Mouse (Mus musculus): ENCODE data around the gene Scaf4.
A peak's percentile ranks its signal among the peaks of the same experiment; 100 is the strongest.
"Not testable (repeated sequence)": the region's sequence is repeated elsewhere in the genome, so short reads cannot be mapped to it uniquely, and the experiment has no call there.

The Scaf4 gene

DNA sequence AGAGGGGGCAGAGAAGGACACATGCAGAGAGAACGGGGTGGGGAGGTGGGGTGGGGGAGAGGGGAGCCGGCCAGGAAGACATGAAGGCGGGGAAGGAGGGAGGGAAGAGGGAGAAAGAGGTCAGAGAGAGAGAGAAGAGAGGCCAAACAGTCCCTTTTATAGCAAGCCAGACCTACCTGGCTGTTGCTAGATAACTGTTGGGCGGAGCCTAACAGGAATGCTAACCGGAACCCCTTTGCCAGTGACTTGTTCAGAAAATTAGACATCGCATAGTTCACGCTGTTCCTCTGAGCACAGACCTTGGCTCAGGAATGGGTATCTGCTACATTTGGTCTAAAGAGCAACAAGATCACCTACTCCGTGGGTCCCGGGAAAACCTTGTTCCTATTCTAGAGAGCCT lies 6.7 kb upstream of the Scaf4 start:
- no peak for DNase-seq

DNA sequence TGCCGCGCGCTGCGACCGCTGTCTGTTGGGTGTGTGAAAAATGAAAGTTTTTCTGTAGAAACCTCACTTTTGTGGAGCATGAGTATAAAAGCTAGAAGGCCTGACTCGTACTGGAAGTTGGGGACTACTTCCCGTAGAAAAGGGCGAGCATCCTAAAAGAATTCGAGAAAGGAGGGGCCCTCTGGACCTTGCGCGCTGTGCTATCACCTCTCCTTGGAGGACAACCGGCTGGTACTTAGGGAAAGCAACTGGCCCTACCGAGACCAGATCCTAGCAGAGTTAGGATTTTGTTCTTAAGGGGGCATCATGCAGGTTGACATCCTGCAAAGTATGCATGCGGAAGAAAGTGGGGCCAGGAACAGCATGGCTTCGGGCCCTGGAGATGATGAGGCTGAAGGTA lies 613 bp upstream of the Scaf4 start:
- no peak for DNase-seq

DNA sequence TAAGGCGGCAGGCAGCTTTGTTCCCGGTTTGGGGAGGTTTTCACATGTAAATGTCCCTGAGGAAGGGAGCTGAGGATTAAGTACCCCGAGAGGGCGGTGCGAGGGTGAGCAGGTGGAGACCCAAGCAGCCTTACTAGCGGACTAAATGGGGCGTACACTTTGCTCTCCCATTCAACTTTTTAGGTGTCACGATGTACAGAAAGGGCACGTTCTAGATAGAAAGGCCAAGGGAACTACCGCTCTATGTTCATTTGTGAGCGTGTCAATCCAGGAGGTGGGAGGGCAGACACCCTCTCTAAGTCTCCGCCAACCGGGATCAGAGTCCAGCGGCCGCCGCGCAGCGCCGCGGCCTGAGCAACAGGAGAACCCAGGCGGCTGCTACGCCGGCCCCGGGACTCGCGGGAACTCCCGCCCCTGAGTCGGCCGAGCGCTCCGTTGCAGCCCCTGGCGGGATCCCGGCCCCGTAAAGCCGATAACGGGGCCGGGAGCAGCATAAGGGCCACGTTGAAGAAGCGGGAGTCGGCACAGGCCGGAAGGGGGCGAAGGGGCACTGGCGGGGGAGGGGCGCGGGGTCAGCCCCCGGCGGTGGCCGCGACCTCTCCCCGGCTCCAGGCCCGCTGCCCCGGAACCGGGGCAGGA lies 918 bp downstream of the Scaf4 start:
- DNase-seq = peak; percentile 32

DNA sequence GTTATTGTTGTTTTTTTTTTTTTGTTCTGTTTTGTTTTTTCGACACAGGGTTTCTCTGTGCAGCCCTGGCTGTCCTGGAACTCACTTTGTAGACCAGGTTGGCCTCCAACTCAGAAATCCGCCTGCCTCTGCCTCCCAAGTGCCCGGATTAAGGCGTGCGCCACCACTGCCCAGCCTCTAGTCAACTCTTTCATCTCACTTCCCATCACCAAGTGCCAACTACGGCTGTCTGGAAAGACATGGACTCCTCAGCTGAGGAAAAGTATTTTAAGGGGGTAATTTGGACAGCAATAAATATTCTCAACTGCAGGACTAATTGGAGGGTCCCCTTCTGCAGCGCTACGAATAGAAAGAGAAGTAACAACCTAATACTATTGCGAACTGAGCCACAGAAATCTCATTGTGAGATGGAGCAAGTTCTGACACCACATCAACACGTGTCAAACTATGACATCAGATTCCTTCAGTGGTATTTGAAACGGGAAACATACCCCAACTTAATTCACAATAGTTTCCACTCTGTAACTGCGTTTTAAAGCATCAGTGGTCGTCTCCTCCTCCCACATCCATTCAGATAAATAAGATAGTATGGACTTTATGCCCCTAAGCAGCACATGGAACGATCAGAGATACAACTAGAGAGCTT lies 1.6 kb downstream of the Scaf4 start:
- no peak for DNase-seq

DNA sequence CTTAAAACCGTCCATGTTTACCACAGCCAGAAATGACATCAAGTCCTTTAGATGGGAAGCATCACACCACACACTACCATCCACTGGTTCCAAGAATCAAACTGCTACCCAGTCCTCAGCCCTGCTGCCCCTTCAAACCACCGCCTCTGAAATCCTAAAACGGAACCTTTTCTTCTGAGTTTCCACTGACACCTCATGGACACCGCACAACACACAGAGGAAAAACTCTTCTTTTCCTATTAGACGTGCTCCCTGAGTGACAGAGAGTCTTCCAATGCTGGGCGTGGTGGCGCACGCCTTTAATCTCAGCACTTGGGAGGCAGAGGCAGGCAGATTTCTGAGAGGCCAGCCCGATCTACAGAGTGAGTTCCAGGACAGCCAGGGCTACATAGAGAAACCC lies 2.9 kb downstream of the Scaf4 start:
- DNase-seq = no peak

DNA sequence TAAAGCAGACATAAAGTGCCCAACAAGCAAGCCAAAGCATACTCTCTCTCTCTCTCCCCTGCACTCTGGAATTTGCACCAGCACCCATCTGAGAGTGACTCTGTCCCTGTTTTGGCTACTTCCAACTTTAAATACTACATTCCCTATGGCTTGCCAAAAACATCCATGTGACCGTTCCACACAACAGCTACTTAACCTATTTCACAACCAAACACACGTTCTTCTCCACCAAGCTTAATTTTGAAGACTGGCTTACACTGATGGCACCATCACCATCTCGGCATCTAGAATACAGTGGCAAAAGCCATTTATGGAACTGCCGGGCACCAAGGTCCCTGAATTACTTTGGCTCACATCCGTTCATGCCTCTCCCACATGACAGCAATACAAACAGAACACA lies 3.3 kb downstream of the Scaf4 start:
- no peak for DNase-seq

DNA sequence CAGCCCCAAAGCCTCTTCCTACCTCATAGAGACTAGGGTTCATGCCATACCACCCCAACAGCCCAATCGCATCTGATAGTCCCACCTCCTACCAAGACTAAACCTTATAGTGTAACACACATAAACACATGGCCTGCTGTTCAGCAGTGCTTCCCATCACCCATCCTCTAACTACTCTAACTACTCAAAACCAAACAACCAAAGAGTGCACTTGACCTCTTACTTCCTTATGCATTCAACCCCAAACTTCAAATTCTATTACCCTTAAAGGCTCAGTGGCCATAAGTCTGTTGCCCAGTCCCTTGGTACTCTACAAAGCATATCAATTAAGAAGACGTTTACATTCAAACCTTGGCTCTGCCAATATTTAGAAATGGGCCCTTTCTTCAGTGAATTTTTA lies 3.8 kb downstream of the Scaf4 start:
- DNase-seq = no peak

DNA sequence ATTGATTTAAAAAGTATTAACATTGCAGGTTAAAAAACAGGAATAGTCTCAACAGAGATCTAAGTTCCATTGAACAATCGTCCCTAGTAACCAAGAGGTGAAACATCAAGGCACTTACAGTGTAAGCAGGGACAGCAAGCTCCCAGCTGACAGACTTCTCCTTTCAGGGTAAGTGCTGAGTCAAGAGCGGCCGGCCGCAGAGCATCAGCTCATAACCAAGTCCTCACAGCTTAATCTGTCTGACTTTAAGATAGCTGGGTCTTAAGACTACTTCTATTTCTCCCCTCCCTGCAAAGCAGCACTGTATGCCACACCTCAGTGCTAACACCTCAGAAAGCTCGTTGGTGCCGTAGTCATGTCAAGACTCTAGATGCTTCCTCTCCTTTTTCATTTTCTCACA lies 5.2 kb downstream of the Scaf4 start:
- DNase-seq = peak; percentile 20

DNA sequence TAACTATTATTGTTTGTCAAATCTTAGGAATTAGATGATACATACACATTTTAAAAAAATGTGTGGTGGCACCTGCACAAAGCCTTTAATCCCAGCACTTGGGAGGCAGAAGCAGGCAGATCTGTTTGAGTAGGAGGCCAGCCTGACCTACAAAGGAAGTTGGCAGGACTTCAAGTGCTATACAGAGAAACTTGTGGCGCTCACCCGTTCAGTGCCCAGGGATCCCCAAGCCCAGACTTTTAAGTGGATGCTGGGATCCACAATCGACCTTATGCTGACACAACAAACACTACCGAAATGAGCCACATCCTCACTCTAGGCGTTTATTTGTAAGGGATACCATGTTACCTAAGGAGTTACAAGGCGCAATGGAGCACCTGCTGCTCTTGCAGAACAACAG lies 8.8 kb downstream of the Scaf4 start:
- no peak for DNase-seq

DNA sequence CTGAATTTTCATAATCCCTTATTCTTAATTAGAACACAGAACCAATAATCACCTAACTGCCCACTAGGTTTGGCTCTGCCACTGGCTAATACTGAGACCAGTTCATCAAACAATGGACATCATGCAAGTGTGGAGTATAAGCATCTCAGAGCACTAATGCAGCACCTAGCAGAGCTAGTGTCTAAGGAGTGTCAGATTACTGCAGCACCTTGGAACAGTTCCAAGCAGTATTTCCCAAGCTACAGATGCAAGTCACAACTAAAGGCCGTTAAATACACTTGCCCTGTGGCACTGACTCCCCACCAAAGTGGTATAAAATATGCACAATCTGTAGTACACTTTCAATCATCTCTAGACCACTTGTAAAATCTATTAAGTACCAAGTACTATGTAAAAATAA lies 17.7 kb downstream of the Scaf4 start:
- no peak for DNase-seq

DNA sequence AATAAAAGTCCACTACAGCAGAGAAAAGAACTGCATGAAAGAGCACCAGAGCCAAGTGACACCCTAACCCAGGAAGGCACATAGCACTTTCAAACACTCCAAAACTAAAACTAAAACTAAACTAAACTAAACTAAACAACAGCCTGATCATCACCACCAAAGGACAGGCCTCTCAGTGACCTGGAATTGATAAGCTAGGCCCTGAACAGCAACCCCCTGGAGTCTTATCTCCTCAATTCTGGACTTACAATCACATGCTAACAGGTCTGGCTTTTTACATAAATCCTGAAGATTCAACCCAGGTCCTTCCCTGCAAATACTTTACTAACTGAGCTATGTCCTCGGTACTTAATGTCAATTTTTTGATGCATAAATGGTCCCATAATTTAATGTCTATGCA lies 19.2 kb downstream of the Scaf4 start:
- DNase-seq = no peak

DNA sequence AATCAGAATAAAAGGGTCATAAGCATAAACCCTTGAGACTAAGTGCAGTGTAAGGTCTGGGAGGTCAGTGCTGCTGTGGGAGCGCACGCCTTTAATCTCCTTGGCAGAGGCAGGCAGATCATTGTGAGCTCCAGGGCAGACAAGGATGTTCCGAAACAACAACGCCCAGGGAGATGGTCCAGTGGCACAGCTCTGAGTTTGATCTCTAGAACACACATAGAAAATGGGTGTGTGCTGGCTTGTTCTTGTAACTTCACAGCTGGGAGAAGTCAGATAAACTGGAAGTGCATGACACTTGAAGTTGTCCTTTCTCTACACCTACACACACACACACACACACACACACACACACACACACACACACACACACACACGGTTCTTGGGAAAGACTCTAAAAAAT lies 20.3 kb downstream of the Scaf4 start:
- DNase-seq = no peak

DNA sequence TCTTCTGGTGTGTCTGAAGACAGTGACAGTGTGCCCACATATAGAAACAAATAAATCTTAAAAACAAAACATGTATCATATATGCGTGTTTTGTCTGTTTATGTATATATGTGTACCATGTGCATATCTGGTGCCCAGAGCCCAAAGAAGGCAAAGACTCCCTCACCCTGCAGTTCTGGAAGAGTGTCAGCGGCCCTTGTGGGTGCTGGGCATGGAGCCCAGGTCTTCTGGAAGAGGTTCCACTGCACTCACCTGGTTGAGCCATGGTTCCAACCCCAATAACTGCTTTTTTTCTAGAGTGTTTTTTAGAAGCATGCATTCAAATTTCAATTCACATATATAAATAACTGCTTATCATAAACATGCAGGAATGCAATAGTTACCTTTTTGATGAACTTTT lies 22.5 kb downstream of the Scaf4 start:
- no peak for DNase-seq

DNA sequence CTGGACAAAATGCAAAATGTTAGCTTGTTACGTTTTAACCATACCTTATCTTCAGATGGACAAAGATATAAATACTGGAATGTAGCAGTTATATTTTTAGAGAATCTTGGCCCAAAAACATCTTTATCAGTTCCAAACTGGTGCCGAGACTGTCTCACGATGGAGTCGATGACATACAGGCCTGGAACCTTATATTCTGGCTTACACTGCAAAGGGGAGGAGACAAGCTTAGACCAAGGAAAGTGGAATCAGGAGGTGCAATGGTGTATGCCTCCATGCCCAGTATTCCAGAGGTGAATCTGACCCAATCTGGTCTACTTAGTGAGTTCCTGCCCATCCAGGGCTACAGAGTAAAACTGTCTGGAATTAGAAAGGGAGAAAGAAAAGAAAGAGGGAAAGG lies 24.2 kb downstream of the Scaf4 start:
- no peak for DNase-seq

DNA sequence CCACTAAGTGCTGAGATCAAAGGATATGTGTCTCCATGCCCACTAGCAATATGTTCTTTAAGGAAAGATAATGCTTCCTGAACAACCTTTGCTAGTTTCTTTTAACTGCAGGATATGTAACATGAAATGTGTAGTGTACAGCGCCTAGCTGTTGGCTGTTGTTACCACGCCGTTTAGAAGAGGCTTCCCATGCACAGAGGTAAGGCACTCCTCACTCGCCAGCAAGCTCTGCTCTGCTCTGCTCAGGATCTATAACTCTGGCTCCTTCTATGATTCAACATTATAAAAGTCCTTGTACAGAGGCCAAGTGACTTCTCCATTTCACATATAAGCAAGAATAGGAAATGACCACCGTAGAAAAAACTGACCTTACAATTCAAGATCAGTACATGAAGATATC lies 24.7 kb downstream of the Scaf4 start:
- no peak for DNase-seq

DNA sequence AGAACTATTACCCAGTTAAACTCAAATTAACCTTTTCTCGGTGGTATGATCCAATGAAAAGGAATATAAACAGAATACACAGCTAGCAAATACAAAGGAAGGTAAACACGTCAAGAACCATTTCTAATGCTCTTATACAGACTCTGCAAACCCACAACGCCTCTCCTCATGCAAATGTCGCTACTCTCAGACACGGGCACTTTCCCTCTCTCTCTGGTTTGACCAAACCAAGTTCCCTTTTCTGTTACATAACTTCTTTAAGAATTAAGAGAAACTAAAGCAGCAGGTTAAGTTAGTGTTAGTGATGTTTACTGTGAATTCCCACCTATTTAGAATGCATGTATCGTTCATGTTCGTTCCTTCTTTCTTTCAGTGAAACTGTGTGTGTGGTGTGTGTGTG lies 25.4 kb downstream of the Scaf4 start:
- no peak for DNase-seq

DNA sequence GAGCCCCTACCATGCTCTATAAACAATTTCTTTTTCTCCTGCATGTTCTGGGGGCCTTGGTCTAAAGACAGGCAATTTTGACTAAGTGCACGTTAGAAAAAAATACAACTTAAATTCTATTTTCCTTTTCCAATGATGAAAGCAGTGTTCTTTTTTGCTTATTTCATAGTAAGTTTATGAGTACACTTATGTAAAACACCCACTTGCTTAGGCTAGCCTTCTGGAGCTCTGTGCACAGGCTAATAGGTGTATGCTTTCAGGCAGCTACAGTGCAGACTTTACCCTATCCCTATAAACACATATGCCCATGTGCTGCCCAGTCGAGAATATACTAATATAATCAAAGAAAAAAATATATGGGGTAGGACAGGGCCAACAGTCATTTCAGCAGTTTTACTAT lies 31.8 kb downstream of the Scaf4 start:
- DNase-seq = no peak

DNA sequence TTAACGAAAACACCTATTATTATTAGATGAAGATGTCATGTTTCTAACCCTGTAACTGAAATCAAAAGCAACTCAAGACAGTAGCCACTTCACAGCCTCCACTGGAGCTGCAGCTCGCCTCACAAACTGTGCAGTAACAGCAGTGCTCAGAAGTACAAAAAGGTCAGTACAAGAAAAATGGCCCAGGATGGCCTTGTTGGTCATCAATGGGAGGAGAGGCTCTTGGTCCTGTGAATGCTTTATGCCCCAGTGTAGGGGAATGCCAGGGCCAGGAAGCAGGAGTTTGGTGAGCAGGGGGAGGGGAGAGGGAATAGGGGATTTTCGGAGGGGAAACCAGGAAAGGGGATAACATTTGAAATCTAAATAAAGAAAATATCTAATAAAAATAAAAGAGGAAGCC lies 33.0 kb downstream of the Scaf4 start:
- DNase-seq = not testable (repeated sequence)

DNA sequence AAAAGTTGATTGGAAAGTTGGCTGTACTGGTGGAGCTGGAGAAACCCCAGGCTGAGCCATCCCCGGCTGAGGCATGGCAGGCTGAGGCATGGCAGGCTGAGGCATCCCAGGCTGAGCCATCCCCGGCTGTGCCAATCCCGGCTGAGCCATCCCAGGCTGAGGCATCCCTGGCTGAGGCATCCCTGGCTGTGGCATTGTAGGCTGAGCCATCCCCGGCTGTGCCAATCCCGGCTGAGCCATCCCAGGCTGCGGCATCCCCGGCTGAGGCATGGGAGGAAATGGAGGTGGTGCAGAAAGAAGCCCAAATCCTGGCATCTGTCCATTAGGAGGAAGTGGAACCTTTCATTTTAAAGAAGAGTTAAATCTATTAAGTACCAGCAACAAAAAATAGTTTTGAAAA lies 34.2 kb downstream of the Scaf4 start:
- no peak for DNase-seq

DNA sequence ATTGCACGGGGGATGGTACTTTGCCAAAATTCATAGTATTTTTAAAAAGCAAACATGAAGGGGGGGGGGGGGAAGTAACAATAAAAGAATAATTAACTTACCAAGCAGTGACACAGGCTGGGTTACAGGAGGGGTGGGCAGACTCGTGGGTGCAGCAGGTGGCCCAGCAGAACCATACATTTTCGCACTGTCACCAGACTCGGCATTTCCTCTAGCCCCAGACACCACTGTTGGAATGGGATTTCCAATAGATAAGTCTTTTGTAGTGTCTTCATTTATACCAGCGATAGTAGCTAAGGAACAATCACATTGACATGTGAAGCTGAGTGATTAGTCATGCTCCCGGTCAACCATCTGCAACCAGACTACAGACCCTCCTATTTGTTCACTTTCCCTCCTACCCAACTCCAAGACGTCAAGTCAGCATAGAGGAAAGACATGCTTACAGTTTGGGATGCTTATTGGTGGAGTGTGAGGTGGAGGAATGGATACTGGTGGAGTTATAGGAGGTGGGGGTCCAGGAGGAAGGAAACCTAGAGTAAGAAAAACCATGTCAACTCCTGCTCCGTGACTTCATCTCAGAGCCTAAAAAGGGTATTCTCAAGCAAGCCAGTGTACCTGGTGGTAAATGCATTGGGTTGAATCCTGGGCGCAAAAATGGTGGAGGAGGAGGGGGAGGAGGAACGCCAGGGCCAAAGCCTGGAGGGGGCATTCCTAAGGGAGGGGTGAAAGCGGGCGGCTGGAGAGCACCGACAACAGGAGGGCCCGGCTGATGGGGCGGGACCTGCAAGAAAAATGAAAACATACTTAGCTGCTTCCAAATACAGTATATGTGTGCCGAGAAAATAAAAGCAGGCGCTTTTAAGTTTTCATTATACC lies 41.6 kb downstream of the Scaf4 start:
- no peak for DNase-seq

DNA sequence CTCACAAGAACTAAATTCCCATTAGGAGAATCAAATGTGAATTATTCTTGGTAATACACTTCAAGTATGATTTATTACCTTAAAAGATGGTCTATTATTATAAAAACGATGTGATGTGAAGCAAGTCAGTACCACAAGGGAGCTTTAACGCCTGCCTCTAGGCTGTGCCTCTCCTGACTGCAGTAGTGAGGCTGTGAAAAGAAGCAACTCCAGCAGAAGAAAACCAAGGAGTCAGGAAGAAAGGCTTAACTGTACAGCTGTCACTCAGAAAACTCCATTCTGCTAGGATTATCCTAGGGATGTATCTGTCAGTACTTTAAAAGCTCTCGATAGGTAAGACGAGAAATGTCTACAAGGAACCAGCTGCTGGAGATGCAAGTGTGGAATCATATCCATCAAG lies 42.4 kb downstream of the Scaf4 start:
- no peak for DNase-seq

DNA sequence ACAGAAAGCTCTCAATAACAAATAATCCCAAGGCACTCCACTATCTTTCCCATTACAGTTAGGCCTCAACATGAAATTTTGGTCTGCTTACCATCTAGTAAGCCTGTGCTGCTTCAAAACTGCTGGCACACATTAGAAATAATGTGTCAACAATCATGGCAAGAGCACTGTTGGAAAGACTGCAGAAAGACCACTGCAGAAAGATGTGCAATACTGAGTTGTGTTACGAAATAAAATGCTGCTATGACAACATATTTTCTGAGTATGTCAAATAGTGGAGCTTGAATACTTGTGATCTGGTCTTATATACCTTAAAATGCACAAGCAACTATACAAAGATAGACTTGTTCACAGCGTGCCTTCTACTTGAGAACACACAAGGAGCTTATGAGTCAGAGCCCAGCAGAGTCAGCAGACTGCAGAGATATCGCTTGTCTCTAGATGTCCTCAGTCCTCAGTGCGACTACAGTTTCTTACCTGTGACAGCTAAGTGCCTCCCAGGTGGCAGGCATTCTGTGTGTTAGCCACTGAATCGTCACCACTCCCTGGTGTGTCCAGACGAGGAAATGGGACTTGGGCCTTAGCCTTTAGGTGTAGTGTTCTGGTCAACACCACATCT lies 45.1 kb downstream of the Scaf4 start:
- no peak for DNase-seq

DNA sequence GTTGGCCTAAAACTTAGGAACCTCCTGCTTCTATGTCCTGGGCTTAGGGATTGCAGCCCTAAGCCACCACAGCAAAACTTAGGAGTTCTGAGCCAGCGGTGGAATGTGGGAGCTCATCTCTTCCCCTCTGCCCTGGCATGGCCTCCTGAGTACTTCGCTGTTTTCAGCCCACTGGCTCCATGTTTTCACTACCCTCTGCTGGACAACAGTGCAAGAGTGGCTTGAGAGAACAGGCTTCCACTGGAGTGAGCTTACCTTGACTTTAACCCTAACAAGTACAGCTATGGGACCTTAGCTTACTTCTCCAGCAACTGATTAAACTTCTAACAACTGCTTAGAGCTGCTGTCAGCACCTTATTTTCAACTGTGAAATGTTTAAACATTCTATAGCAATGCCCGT lies 49.1 kb downstream of the Scaf4 start:
- DNase-seq = no peak

DNA sequence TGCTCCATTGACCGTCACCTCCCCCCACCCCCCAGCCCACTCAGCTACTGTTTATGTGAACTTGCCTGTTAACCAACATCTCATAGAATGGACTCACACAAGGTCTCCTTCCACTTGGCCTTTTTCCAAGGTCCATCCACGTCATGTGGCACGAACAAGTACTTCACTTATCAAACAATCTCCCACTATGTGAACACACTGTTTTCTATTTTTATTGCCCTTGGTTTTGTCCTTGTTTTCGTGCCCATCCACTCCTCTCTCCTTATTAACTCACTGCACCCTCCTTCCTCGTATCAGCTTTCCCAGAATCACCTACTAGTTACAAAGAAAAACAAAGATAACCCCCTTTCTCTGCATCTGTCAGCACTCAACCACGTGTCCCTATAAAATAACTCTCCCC lies 49.7 kb downstream of the Scaf4 start:
- no peak for DNase-seq

Data from thymus, postnatal 14 days (tissue).